Mouse (Mus musculus) cerebellum, adult 2 months (tissue): ENCODE results near the gene Rsc1a1.

Experiments used
- CTCF ChIP-seq: fragments of 200-500 bp; IDR thresholded peaks from 2 replicates; pipeline ENCODE4 v1.5.1; 2011; ENCODE audit warnings: low read depth, mild to moderate bottlenecking, control low read depth, low read length, moderate library complexity, borderline replicate concordance; ENCODE audit not compliant: insufficient read depth
- POLR2A ChIP-seq: fragments of 200-500 bp; IDR thresholded peaks from 2 replicates; pipeline ENCODE4 v1.6.1; 2011; ENCODE audit warnings: low read length, control low read depth, borderline replicate concordance; ENCODE audit not compliant: insufficient read depth

GRCm38 (mm10) chr4:141705331-141705730, 19.9 kb upstream of the Rsc1a1 start:
- TF ChIP-seq CTCF (no peak), POLR2A (no peak)
